Mouse (Mus musculus) bone marrow macrophage, adult 2 months (primary cell): ENCODE data around the gene Fam229a. TPM values are rescaled to one million over a fixed set of nuclear protein-coding genes. Genes with fewer than 3 reads are reported as not detected.
"Not testable (repeated sequence)": the region's sequence is repeated elsewhere in the genome, so short reads cannot be mapped to it uniquely, and the experiment has no call there.

ENCODE experiments used
- H3K27ac ChIP-seq: 2 replicates; pipeline ENCODE4 v1.5.1; 2012; ENCODE audit warnings: low read depth, low read length; ENCODE audit not compliant: insufficient read depth
- H3K4me1 ChIP-seq: 2 replicates; pipeline ENCODE4 v1.6.1; 2012; ENCODE audit warnings: low read length; ENCODE audit not compliant: control insufficient read depth, insufficient read depth
- H3K4me3 ChIP-seq: 2 replicates; pipeline ENCODE4 v1.5.1; 2012; ENCODE audit warnings: mild to moderate bottlenecking, low read length, moderate library complexity; ENCODE audit not compliant: insufficient read depth
- CTCF ChIP-seq: IDR thresholded peaks from 2 replicates; pipeline ENCODE4 v1.5.1; 2012; ENCODE audit warnings: low read depth, mild to moderate bottlenecking, low read length, moderate library complexity
- POLR2A ChIP-seq: IDR thresholded peaks from 2 replicates; pipeline ENCODE4 v1.6.1; 2012; ENCODE audit warnings: mild to moderate bottlenecking, low read depth, low read length, borderline replicate concordance
- polyA plus RNA-seq: library from polyadenylated mRNA; stranded (reverse); fragments of >200 nt; gene quantifications from 2 replicates; pipeline ENCODE4 v1.2.4, GENCODE M21; 2012; ENCODE audit not compliant: missing spikeins, insufficient read depth, insufficient read length

Gene Fam229a
- polyA plus RNA-seq, 1 experiment = not detected

- no peak overlapping the region for H3K27ac ChIP-seq
- TF ChIP-seq POLR2A (no peak), CTCF (peak; percentile 74)
- H3K4me3 ChIP-seq = peak overlapping the region; percentile 64
Observed at GRCm38 (mm10) chr4:129514300-129514898, 23.4 kb downstream of the Fam229a start.

GRCm38 (mm10) chr4:129516925-129517324, 25.9 kb downstream of the Fam229a start:
- peaks cover 12% of the 10 kb centered on the region for H3K4me1 ChIP-seq
- H3K27ac ChIP-seq = no peak overlapping the region
- TF ChIP-seq POLR2A (no peak), CTCF (no peak)
- no peak overlapping the region for H3K4me3 ChIP-seq

More at GRCm38 (mm10) chr4:129514300-129514898, 23.4 kb downstream of the Fam229a start:
- H3K4me1 ChIP-seq = peaks cover 18% of the 10 kb centered on the region

- no peak for TF ChIP-seq POLR2A
- no peak for TF ChIP-seq CTCF
- no peak overlapping the region for H3K4me3 ChIP-seq
- H3K27ac ChIP-seq = no peak overlapping the region
- H3K4me1 ChIP-seq = no peaks in the 10 kb centered on the region
Observed at GRCm38 (mm10) chr4:129518519-129518918, 27.5 kb downstream of the Fam229a start.

- Histone ChIP-seq H3K4me3 (no peak overlapping the region), H3K27ac (no peak overlapping the region), H3K4me1 (no peaks in the 10 kb centered on the region)
- no peak for TF ChIP-seq POLR2A
- TF ChIP-seq CTCF = no peak
Observed at GRCm38 (mm10) chr4:129525338-129525737, 34.3 kb downstream of the Fam229a start.

GRCm38 (mm10) chr4:129525889-129526288, 34.9 kb downstream of the Fam229a start:
- no peaks in the 10 kb centered on the region for H3K4me1 ChIP-seq
- H3K4me3 ChIP-seq = no peak overlapping the region
- no peak overlapping the region for H3K27ac ChIP-seq
- no peak for TF ChIP-seq CTCF
- TF ChIP-seq POLR2A = no peak

- H3K4me3 ChIP-seq = not testable (repeated sequence)
Observed at GRCm38 (mm10) chr4:129528901-129529300, 37.9 kb downstream of the Fam229a start.

GRCm38 (mm10) chr4:129540012-129540411, 49.0 kb downstream of the Fam229a start:
- Histone ChIP-seq H3K27ac (no peak overlapping the region), H3K4me1 (peaks cover 9% of the 10 kb centered on the region), H3K4me3 (no peak overlapping the region)
- TF ChIP-seq POLR2A = no peak
- TF ChIP-seq CTCF = no peak

More at GRCm38 (mm10) chr4:129528901-129529300, 37.9 kb downstream of the Fam229a start:
- not testable (repeated sequence) for H3K4me1 ChIP-seq, H3K27ac ChIP-seq

Other genes with a start within 250 kb of the Fam229a start
- 5.0 and 6.3 TPM in 2 replicates for gene C77080, start 229.8 kb upstream of the Fam229a start, polyA plus RNA-seq
- gene Sync, start 203.6 kb upstream of the Fam229a start, polyA plus RNA-seq = not detected in 2 replicates
- 137 and 148 TPM in 2 replicates for gene Rbbp4, start 155.8 kb upstream of the Fam229a start, polyA plus RNA-seq
- 70.2 and 76.9 TPM in 2 replicates for gene Zbtb8os, start 155.5 kb upstream of the Fam229a start, polyA plus RNA-seq
- gene Zbtb8a, start 113.1 kb upstream of the Fam229a start, polyA plus RNA-seq = 3.6 and 4.4 TPM in 2 replicates
- gene Zbtb8b, start 50.3 kb upstream of the Fam229a start, polyA plus RNA-seq = not detected in 2 replicates
- gene Bsdc1, start 29.6 kb upstream of the Fam229a start, polyA plus RNA-seq = 37.3 and 42.3 TPM in 2 replicates
- gene Tssk3, start 168 bp upstream of the Fam229a start, polyA plus RNA-seq = not detected in 2 replicates
- gene Marcksl1, start 22.4 kb downstream of the Fam229a start, polyA plus RNA-seq = 157 and 166 TPM in 2 replicates
- gene Hdac1, start 51.5 kb downstream of the Fam229a start, polyA plus RNA-seq = 75.2 and 83.9 TPM in 2 replicates
- gene Lck, start 82.5 kb downstream of the Fam229a start, polyA plus RNA-seq = 0.68 TPM in 1 of 2 replicates, not detected in the other
- 1.2 and 2.6 TPM in 2 replicates for gene Fam167b, start 87.4 kb downstream of the Fam229a start, polyA plus RNA-seq
- 105 and 119 TPM in 2 replicates for gene Eif3i, start 109.5 kb downstream of the Fam229a start, polyA plus RNA-seq
- 137 and 140 TPM in 2 replicates for gene Tmem234, start 109.5 kb downstream of the Fam229a start, polyA plus RNA-seq
- gene Dcdc2b, start 123.1 kb downstream of the Fam229a start, polyA plus RNA-seq = 1.8 and 2.3 TPM in 2 replicates
- 13.6 and 14.0 TPM in 2 replicates for gene Iqcc, start 127.9 kb downstream of the Fam229a start, polyA plus RNA-seq
- gene Ccdc28b, start 132.8 kb downstream of the Fam229a start, polyA plus RNA-seq = 39.0 and 42.3 TPM in 2 replicates
- gene Txlna, start 149.9 kb downstream of the Fam229a start, polyA plus RNA-seq = 39.8 and 45.7 TPM in 2 replicates
- gene Kpna6, start 181.6 kb downstream of the Fam229a start, polyA plus RNA-seq = 35.1 and 42.0 TPM in 2 replicates
- gene Tmem39b, start 205.6 kb downstream of the Fam229a start, polyA plus RNA-seq = 10.7 and 12.8 TPM in 2 replicates